Mouse (Mus musculus) left cerebral cortex, postnatal 14 days (tissue): ENCODE measurements at regions not wholly inside any gene's neighbourhood (a gene's known extent, or its start where the extent isn't known, plus 50 kb on each side); places are given as distances from the start of the nearest gene placed in this dataset.

Source experiments
- DNase-seq, 2 experiments: peaks; one replicate each; pipeline ENCODE4 v3.0.0; 2021 to 2022; ENCODE audit warnings: low spot score in 2 of 2, mixed read lengths in 1 of 2
- intact Hi-C: fragments of 180-260 bp; cut with DNase I; formaldehyde crosslinking; loops from one replicate; pipeline ENCODE4 v1.15.1; 2025

- DNase-seq = no peak
- intact Hi-C loops = loop anchor here (5.0 kb wide), 1 partner anchor 56 kb away; no protein-coding TSS in a partner anchor
These were observed 64.4 kb upstream of the Ccn6 start for GRCm38 (mm10) chr10:39228027-39228426.

DNA sequence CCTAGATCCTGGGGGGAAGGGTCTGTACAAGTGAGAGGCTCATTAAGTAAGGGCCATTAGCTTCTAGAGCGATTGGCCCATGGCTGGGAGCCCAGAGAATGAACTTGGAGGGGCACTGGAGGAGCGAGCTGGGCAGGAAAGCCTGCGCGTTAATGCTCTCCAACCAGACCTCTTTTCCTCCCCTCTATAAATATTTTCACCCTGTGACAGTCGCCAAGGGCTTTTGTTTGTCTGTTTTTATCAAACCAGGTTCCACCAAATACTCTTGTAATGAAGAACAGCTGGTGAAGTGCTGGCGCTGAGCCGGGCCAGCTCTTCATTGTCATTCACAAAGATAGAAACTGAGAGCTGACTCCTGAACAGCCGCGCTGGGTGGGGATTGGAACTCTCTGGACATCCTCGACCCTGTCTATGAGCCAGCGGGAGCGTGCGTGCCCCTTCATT lies 63.9 kb upstream of the Ccn6 start:
- DNase-seq = no peak
- intact Hi-C loops = loop anchor here (5.0 kb wide), 1 partner anchor 55 kb away; no protein-coding TSS in a partner anchor

DNA sequence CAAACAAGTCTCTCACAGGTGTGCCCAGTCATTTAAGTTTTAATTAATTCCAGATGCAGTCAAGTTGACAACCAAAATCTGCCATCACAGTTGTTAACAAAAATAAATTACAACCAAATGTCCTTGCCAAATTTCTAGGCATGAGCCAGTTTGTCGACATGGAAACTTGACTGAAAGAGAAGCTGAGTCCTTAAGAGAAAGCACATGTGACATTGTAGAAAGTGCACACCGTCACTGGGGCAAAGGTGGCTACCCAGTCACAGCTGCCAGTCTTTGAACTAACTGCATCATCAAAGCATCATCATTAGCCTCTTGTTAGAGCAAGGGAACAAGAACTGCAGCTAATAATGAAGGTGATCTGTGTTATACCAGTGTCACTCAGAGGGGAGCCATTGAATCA lies 62.9 kb upstream of the Ccn6 start:
- DNase-seq = no peak
- intact Hi-C loops = loop anchor here (5.0 kb wide), 1 partner anchor 54 kb away; no protein-coding TSS in a partner anchor

DNA sequence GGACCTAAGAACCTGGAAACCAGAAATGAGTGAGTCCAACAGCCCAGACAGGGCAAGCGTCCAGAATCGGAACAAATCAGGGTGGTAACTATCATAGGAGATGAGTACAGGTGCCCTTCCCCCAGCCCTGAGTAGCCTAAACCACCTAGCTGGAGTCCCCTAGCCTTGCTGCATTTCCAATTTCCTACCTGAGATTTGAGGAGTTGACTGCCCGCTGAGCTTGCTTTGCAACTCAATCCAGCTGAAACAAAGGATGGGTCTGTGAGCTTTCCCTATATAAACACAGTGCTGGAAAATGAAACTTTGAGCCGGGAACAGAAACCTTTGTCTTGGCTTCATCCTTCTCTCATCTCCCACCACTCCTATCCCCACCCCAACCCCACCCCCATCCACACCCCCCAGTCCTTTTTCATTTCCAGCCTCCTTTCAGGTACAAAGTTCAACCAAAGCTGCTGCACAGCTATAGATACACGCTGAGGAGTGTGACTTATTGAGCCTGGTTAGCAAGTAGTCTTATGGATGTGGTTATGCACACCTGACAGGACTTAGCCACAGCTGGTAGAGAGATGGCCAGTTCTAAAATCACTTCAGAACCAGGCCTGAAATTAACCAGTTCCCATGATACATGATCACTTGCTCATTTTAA lies 61.0 kb upstream of the Ccn6 start:
- intact Hi-C loops = loop anchor here (5.0 kb wide), 1 partner anchor 52 kb away; no protein-coding TSS in a partner anchor

DNA sequence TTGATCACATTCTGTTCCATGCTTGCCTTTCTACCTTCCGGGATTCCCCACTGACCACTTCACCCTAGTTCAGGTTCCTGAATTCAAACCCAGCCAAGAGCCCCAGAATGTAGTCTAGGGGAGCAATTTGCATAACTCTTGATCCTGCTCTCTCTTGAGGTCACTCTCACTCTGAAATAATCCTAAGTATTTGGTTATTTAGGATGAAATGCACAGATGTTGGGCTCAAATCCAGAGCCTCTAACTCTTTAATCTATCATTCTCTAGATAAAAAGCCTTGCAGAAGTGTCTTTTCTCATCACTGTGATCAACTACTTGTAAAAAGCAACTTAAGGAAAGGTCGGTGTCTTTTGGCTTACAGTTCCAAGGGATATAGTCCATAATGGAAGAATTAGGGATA lies 57.4 kb upstream of the Ccn6 start:
- intact Hi-C loops = no loop called here
- no peak for DNase-seq

More for the DNA sequence above, 61.0 kb upstream of the Ccn6 start:
- DNase-seq = no peak

- DNase-seq = no peak
- intact Hi-C loops = no loop called here
These were observed 55.8 kb upstream of the Ccn6 start for GRCm38 (mm10) chr10:39219366-39219765.

DNA sequence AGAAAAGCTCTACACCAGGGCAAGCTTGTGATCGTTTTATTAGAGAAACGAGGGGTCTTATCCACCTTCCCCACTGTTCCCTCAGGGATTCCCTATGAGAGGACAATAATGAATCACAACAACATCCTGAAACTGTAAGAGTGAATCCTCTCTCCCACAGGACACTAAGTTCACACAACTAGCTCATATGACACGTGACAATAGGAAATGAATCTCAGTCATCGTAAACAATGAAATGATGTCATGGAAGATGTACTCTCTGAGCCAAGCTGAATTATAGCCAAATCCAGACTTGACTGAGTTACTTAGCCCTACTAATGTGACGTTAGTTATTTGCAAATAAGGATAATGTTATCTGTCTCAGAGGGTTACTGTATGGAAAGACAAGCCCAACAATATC lies 54.6 kb upstream of the Ccn6 start:
- no peak for DNase-seq
- intact Hi-C loops = no loop called here

DNA sequence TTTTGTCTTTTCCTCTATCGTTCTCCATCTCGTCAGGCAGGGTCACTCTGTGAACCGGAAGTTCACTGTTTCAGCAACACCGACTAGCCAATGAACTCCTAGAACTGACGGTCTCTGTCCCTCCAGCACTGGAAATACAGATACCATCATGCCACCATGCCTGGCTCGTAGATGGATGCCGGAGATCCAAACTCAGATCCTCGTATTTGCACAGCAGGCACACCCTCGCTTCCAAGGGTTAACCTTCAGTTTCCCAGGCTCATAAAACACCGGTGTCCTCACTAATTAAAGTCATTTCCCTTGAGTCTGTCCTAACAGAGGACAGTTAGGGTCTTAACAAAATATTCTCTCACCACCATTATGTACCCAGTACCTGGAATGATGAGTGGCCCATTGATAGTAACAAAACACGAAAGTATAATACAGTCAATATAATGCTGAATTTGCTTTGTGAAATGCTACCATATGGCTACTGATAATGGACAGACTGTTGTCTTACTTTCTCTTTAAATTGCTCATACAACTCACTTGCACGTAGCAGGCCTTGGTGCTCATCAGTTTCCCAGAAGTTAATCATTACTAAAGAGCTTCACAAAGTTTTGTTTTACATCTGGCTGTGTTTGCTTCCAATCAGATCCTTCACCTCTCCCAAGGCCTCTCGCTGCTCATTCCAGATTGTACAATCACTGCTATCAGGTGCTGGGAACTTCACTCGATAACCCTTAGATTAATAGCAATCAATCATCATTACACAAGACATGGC lies 52.7 kb upstream of the Ccn6 start:
- intact Hi-C loops = no loop called here
- no peak for DNase-seq

DNA sequence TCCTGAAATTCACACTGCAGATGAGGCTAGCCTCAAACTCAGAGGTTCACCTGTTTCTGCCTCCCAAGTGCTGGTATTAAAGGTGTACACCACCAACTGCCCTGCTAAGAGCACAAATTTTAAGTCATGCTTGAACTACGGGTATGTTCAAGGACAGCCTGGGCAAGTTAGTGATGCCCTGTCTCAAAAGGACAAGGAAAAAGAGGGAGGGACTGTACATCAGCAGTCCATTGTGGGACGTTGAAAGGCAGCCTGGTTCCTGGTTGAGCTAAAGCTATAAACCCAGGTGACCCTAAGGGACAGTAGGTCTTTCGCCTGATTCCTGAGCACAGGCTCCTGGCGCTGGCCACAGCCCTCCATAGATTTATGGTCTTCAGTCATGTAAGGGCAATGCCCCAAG lies 51.0 kb upstream of the Ccn6 start:
- no peak for DNase-seq
- intact Hi-C loops = no loop called here
